Mouse (Mus musculus): ENCODE results near the gene Cdh16.
A peak's percentile ranks its signal among the peaks of the same experiment; 100 is the strongest.
"Not testable (repeated sequence)": the region's sequence is repeated elsewhere in the genome, so short reads cannot be mapped to it uniquely, and the experiment has no call there.

Cdh16 gene

GRCm38 (mm10) chr8:104624161-104624560 lies at the start of gene Cdh16:
Gene Cdh16, minus strand, starts transcription at chr8:104624396.
- DNase-seq: no peak

- DNase-seq: no peak
Observed at GRCm38 (mm10) chr8:104655614-104656013, 31.4 kb upstream of the Cdh16 start.

GRCm38 (mm10) chr8:104654984-104655383 lies 30.8 kb upstream of the Cdh16 start:
- DNase-seq: peak; percentile 65 to 71

GRCm38 (mm10) chr8:104644187-104644586 lies 20.0 kb upstream of the Cdh16 start:
- not testable (repeated sequence) for DNase-seq

- no peak for DNase-seq
Observed at GRCm38 (mm10) chr8:104642324-104642654, 18.1 kb upstream of the Cdh16 start.

- peak; percentile 87 for DNase-seq
Observed at GRCm38 (mm10) chr8:104641426-104642323, 17.5 kb upstream of the Cdh16 start, which contains the start of gene Ciao2b. Gene Ciao2b, minus strand, starts transcription at chr8:104641965.

GRCm38 (mm10) chr8:104640831-104641370 lies 16.7 kb upstream of the Cdh16 start:
- DNase-seq: no peak

- no peak for DNase-seq
Observed at GRCm38 (mm10) chr8:104640241-104640640, 16.0 kb upstream of the Cdh16 start.

GRCm38 (mm10) chr8:104638010-104638409 lies 13.8 kb upstream of the Cdh16 start:
- no peak for DNase-seq

- DNase-seq: no peak
Observed at GRCm38 (mm10) chr8:104635004-104635710, 11.0 kb upstream of the Cdh16 start.

- no peak for DNase-seq
Observed at GRCm38 (mm10) chr8:104633156-104633744, 9.1 kb upstream of the Cdh16 start.

- no peak for DNase-seq
Observed at GRCm38 (mm10) chr8:104632486-104632885, 8.3 kb upstream of the Cdh16 start.

- DNase-seq: no peak
Observed at GRCm38 (mm10) chr8:104631975-104632374, 7.8 kb upstream of the Cdh16 start.

GRCm38 (mm10) chr8:104630981-104631663 lies 6.9 kb upstream of the Cdh16 start, which contains the start of gene Rrad:
Gene Rrad, minus strand, starts transcription at chr8:104631327.
- peak; percentile 77 to 87 for DNase-seq

GRCm38 (mm10) chr8:104630574-104630973 lies 6.4 kb upstream of the Cdh16 start:
- DNase-seq: peak; percentile 31 to 53

- no peak for DNase-seq
Observed at GRCm38 (mm10) chr8:104630111-104630479, 5.9 kb upstream of the Cdh16 start.

- DNase-seq: no peak
Observed at GRCm38 (mm10) chr8:104629306-104630110, 5.3 kb upstream of the Cdh16 start.

GRCm38 (mm10) chr8:104628402-104628801 lies 4.2 kb upstream of the Cdh16 start:
- DNase-seq: no peak

- no peak for DNase-seq
Observed at GRCm38 (mm10) chr8:104627065-104627740, 3.0 kb upstream of the Cdh16 start.

- DNase-seq: no peak
Observed at GRCm38 (mm10) chr8:104620765-104621164, 3.4 kb downstream of the Cdh16 start.

GRCm38 (mm10) chr8:104613119-104613518 lies 11.1 kb downstream of the Cdh16 start:
- no peak for DNase-seq

Measured in thymus, postnatal 36 days (tissue).